ENCODE assay signal across 8 mouse cellular contexts in genomic region chr11:11811906-11812480, GRCm38 (mm10). TPM values are rescaled to one million over a fixed set of nuclear protein-coding genes. Genes with fewer than 3 reads are reported as not detected.
A peak's percentile ranks its signal among the peaks of the same experiment; 100 is the strongest.
DNase-seq lines count a peak whose midpoint lies in the region; ATAC-seq and TF ChIP-seq lines count a peak whose summit lies in the region.

No protein-coding gene starts in this region.

- 0 out of 2 replicates have a peak, but pooled peaks cover 4% of the 10 kb centered on the region for H3K36me3 ChIP-seq in small intestine, adult 2 months (ENCODE audit: control insufficient read depth, insufficient read depth, low read length)

- peak; percentile 98 for TF ChIP-seq CTCF in gastrocnemius, adult 2 months (IDR thresholded peaks at IDR 0.05)
- peak; percentile 86 for TF ChIP-seq CTCF in small intestine, adult 2 months (IDR thresholded peaks at IDR 0.05; ENCODE audit: extremely low read depth, insufficient read length, insufficient replicate concordance, low read depth, low read length)

- no peak for TF ChIP-seq POLR2A in small intestine, adult 2 months (IDR thresholded peaks at IDR 0.05; ENCODE audit: low read depth, low read length)

- 22% methylated on average over 9 of the region's 9 CpGs for WGBS in small intestine, adult 2 months

- H3K27ac ChIP-seq in gastrocnemius, adult 2 months: peak overlapping the region; percentile 79
- H3K27ac ChIP-seq in small intestine, adult 2 months (ENCODE audit: insufficient read depth, low read depth, low read length): no peak overlapping the region

- H3K4me1 ChIP-seq in small intestine, adult 2 months (ENCODE audit: control insufficient read depth, insufficient read depth, insufficient read length, low read length): no peaks in the 10 kb centered on the region

- DNase-seq in heart, adult 11 months: peak; percentile 94
- no peak for DNase-seq in heart, postnatal 25 days (ENCODE audit: low spot score)
- peak; percentile 81 for DNase-seq in gastrocnemius, adult 2 months
- DNase-seq in left cerebral cortex, postnatal 25 days (ENCODE audit: low spot score in 2 of 2): peak; percentile 74 to 84
- DNase-seq in mesoderm, embryonic 11.5 days (ENCODE audit: low read depth, low spot score): peak; percentile 89

- H3K4me3 ChIP-seq in gastrocnemius, adult 2 months: peak overlapping the region; percentile 61
- no peak overlapping the region for H3K4me3 ChIP-seq in small intestine, adult 2 months (ENCODE audit: low read depth, low read length)

- H3K27me3 ChIP-seq in small intestine, adult 2 months (ENCODE audit: control insufficient read depth, insufficient read depth, low read length): no peaks in the 10 kb centered on the region

- ATAC-seq in common myeloid progenitor, adult 5-6 weeks (replicated peaks; ENCODE audit: low read depth, poor library complexity, severe bottlenecking): peak; percentile 64
- peak; percentile 32 for ATAC-seq in inflammation-experienced regulatory T-cells, adult 6 months

- intact Hi-C loops in heart, postnatal 25 days (cut with DNase I): loop anchor here (5.0 to 10.0 kb wide), 3 partner anchors 393 to 745 kb away; no protein-coding TSS in a partner anchor
- intact Hi-C loops in gastrocnemius, adult 2 months (cut with DNase I): loop anchor here (5.0 to 10.0 kb wide), 3 partner anchors 225 to 723 kb away; partner anchors contain the start of gene Grb10
- intact Hi-C loops in left cerebral cortex, postnatal 25 days (cut with DNase I): loop anchor here (5.0 kb wide), 1 partner anchor 745 kb away; no protein-coding TSS in a partner anchor

RNA-seq across cellular contexts. Expression of gene Fignl1, which starts 3.2 kb away (rescaled TPM):
- under 1 TPM; 0.59 to 0.60 TPM for total RNA-seq in heart, postnatal 25 days (2021)
- 95.7 and 102 TPM in 2 replicates for total RNA-seq in common myeloid progenitor, adult 5-6 weeks (2017)
- under 1 TPM in 1 of 2 experiments, not detected in 1; 0.22 TPM for total RNA-seq in gastrocnemius, adult 2 months (2021)
- polyA plus RNA-seq in inflammation-experienced regulatory T-cells, adult 6 months (2017; shearing (Covaris generic)): 10 to 100 TPM in 2 of 3 experiments, 1 to 10 TPM in 1; 8.4 to 75.9 (median 10.4) TPM
- 1 to 10 TPM in 1 of 2 experiments, under 1 TPM in 1; 0.73 to 1.0 TPM for total RNA-seq in left cerebral cortex, postnatal 25 days (2021)
- polyA plus RNA-seq in small intestine, adult 2 months (2012; rRNA removed): 0.17 and 0.85 TPM in 2 replicates

Comparison
In these comparisons a context has a peak if more than half of its experiments do, and no peak if none do; other contexts are left out.
1. RNA of gene Fignl1, which starts 3.2 kb away (total RNA-seq): 95.7 to 102 TPM in common myeloid progenitor, adult 5-6 weeks; 0.73 to 1.0 TPM in left cerebral cortex, postnatal 25 days, 0.59 to 0.60 TPM in heart, postnatal 25 days and 0.22 TPM in gastrocnemius, adult 2 months; every median in the first group is over 10 times any median in the second.